Mouse (Mus musculus): ENCODE data around the gene Ksr2.

GRCm38 (mm10) chr5:117682226-117682625 is 268.4 kb downstream of the Ksr2 start:
- TF ChIP-seq POLR2A (IDR thresholded peaks at IDR 0.05; ENCODE audit: extremely low read depth, insufficient read depth, low read length): no peak
- no peak for TF ChIP-seq CTCF (IDR thresholded peaks at IDR 0.05; ENCODE audit: extremely low read depth, insufficient read depth, low read length)
